Mouse (Mus musculus): ENCODE results near the gene Slc25a33.

Gene Slc25a33

GRCm38 (mm10) chr4:149794010-149794338 lies 19.9 kb upstream of the Slc25a33 start:
- no peak for DNase-seq (ENCODE audit: low spot score)

DNA sequence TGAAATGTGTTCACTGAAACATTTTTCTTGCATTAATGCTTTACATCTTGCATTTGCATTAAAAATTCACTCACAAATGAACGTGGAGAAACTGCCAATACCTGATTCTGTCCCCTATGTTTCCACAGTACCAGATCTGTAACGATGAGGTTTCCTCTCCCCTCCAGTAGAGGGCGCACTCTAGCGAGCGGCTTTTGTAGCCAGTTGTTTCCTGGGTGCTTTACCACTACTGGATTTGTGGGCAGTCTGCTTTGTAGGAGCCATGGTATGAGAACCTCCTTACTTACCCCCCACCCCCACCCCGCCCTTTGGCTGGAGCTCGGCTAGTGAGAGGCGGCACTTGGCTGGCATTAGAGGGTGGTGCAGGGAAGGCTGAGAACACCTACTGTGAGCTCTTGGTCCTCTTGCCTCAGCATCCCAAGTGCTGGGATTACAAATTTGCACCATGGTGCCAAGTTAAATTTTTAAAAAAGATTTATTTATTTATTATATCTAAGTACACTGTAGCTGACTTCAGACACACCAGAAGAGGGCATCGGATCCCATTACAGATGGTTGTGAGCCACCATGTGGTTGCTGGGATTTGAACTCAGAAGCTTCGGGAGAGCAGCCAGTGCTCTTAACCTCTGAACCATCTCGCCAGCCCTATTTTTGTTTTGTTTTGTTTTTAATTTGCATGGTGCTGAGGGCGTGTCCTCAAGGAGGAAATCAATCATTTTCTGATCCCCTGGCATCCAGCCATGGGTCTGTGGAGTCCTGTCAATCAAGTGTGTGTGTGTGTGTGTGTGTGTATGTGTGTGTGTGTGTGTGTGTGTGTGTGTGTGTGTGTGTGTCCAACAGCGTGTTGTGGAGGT lies 19.3 kb upstream of the Slc25a33 start:
- peak; percentile 66 for DNase-seq (ENCODE audit: low spot score)

DNA sequence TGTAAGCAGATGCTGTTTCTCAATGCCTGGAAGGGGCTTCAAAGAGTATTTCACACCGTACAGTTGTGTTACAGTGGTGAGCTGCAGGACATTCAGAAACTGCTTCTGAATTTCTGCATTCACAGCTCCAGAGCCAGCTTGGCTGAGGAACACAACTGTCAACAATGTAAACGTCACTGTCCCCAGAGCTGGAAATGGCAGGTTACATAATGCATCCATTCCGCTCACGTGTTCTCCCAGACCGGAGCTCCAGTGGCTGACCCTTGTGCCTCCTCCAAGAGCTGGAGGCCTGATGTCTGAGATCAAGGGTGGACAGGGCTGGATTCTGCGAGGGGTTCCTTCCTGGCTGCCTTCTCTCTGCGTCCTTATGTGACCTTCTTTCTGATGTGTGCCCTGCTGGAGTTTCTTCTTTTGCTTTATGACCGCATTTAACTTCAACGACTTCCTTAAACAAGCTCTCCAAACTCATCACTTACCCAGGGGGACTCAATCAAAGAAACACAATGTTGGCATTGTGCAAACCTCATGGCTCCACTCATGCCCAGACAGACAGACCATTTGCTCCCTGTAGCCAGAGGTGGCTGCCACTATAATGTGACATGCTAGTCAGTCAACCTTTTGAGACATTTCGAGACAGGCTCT lies 18.2 kb upstream of the Slc25a33 start:
- no peak for DNase-seq (ENCODE audit: low spot score)

- no peak for DNase-seq (ENCODE audit: low spot score)
Measured at GRCm38 (mm10) chr4:149791470-149791869, 17.4 kb upstream of the Slc25a33 start.

DNA sequence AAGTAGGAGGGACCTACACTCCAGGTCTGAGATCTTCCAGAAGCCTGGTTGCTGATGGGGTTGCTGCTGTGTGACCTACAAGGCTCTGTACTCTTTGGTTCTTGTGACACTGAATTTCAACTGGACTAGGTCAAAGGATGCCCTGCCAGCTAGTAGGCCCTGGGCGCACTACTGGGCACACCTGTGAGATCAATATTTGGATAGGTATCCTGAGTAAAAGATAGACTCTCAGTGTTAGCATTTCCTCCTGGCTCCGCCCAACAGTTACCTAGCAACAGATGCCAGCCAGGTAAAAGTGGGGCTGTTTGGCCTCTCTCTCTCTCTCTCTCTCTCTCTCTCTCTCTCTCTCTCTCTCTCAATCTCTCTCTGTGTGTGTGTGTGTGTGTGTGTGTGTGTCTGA lies 16.9 kb upstream of the Slc25a33 start:
- no peak for DNase-seq (ENCODE audit: low spot score)

GRCm38 (mm10) chr4:149790546-149790945 lies 16.5 kb upstream of the Slc25a33 start:
- no peak for DNase-seq (ENCODE audit: low spot score)

GRCm38 (mm10) chr4:149789421-149790194 lies 15.5 kb upstream of the Slc25a33 start:
- DNase-seq (ENCODE audit: low spot score) = no peak

GRCm38 (mm10) chr4:149784901-149785300 lies 10.8 kb upstream of the Slc25a33 start:
- no peak for DNase-seq (ENCODE audit: low spot score)

GRCm38 (mm10) chr4:149784371-149784770 lies 10.3 kb upstream of the Slc25a33 start:
- DNase-seq (ENCODE audit: low spot score) = no peak

GRCm38 (mm10) chr4:149782975-149783374 lies 8.9 kb upstream of the Slc25a33 start:
- DNase-seq (ENCODE audit: low spot score) = peak; percentile 35

DNA sequence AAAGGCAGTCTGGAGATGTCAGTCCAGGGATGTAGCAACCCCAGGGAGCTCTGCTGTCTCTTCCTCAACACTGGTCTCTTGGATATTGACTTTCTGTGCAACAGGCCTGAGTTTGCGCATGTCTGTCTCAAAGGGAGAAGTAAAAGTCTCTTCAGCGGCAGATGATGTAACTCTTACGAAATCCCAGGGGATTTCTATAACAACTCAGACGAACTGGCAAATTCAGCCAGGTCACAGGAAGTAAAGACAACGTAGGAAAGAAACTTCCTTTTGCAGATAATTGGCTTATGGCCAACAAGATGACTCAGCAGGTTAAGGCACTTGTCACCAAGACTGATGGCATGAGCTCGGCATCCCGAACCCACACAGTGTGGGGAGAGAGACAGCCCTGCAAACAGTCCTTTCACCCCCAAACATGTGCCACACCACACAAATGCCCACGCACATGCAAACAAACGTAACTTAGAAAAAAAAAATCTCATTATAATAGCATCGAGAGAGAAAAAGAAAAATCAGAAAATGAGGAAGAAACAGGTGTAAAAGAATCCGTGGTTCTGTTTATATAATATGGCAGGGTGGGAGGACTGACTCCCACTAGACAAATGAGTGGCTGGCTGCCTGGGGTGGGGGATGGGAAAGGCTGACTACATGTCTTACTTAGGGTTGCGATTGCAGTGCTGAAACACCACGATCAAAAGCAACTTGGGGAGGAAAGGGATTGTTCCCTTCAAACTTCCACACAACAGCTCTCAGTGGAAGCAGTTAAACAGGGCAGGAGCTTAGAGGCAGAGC lies 6.7 kb upstream of the Slc25a33 start:
- peak; percentile 51 for DNase-seq (ENCODE audit: low spot score)

GRCm38 (mm10) chr4:149779966-149780365 lies 5.9 kb upstream of the Slc25a33 start:
- DNase-seq (ENCODE audit: low spot score) = peak; percentile 38

DNA sequence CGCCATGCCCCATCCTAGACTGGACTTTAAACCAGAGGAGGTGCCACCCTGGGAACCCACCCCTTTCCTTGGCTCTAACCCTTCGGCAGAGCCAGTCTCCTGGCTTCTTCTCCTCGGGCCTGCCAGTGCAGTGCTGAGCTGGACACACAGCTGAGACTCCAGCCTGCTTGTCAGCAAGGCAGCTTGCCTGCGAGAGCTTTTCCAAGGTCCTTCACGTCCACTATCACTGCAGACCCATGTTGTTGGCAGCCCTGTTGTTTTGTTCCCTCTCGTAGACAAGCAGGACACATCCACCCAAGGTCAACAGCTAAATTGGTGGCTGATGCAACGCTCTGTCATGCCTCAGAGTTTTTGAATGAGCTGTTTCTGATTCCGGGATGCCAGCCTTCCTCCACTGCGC lies 3.0 kb upstream of the Slc25a33 start:
- peak; percentile 54 for DNase-seq (ENCODE audit: low spot score)

GRCm38 (mm10) chr4:149775760-149776362 lies 1.8 kb upstream of the Slc25a33 start:
- DNase-seq (ENCODE audit: low spot score) = peak; percentile 47

DNA sequence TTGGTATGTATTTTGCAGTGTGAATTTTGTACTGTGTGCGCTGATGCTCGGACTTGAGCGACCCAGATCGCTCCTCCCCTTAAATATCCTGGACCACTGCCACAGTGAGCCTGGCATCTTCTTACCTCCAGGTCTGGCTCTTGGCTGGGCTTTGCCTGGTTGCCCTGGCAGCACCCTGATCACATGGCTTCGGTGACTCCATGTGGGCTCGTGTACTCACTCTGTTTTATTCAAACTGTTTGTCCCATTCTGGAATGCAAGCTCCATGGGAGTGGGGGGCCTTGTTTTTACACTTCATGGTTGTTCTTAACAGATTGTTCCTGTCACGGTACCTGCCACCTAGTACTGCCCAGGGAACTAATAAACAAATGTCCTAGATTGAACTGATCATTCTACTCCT lies 1.3 kb upstream of the Slc25a33 start:
- peak; percentile 65 for DNase-seq (ENCODE audit: low spot score)

DNA sequence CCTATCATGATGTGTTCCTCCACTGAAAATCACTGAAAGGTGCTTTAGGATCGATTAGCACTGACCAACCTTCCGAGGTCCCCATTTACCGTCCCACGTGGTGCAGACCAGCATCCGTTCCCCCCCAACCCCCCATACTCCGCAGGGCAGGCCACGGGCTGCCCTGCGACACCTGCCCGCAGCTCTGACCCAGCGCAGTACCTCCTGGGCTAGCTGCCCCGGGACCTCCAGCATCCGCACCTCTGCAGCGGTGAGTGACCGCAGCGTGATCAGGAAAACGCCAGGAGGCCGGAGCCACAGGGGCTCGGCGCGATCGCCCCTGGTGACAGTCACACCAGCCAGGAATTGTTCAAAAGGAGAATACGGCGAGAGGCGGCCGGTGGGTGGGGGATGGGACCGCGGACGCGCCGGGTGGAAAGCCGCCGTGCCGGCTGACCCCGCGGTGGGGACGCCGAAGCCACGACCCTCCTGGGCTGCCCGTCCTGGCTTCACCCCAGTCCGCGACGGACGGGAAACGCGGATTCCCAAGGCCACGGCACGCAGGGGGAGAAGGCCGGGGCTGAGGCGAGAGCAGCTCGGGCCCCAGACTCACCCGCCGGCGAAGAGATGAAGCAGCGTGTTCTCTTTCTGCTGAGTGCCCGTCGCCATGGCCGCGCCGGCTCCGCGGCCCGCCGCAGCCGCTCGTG lies 526 bp downstream of the Slc25a33 start:
- DNase-seq (ENCODE audit: low spot score) = peak; percentile 81

GRCm38 (mm10) chr4:149772394-149772793 lies 1.7 kb downstream of the Slc25a33 start:
- DNase-seq (ENCODE audit: low spot score) = peak; percentile 46

- no peak for DNase-seq (ENCODE audit: low spot score)
Measured at GRCm38 (mm10) chr4:149765201-149765600, 8.9 kb downstream of the Slc25a33 start.

GRCm38 (mm10) chr4:149763335-149763734 lies 10.7 kb downstream of the Slc25a33 start:
- no peak for DNase-seq (ENCODE audit: low spot score)

GRCm38 (mm10) chr4:149759517-149759916 lies 14.6 kb downstream of the Slc25a33 start:
- DNase-seq (ENCODE audit: low spot score) = peak; percentile 32

- DNase-seq (ENCODE audit: low spot score) = peak; percentile 40
Measured at GRCm38 (mm10) chr4:149758423-149758822, 15.7 kb downstream of the Slc25a33 start.

Measured in testis, postnatal 10 days (tissue).